Mouse (Mus musculus) kidney, adult 18-20 months (tissue): ENCODE measurements around the gene Abcc6.

Experiments
- DNase-seq: peaks from one replicate; pipeline ENCODE4 v3.0.0; 2021

The Abcc6 gene

GRCm38 (mm10) chr7:46030145-46030488 is at the start of gene Abcc6:
TSS of gene Abcc6 (minus strand) at chr7:46030302.
- DNase-seq = peak; percentile 76

- no peak for DNase-seq
These were observed 47.6 kb upstream of the Abcc6 start for GRCm38 (mm10) chr7:46077675-46078074.

- DNase-seq = no peak
These were observed 46.7 kb upstream of the Abcc6 start for GRCm38 (mm10) chr7:46076844-46077243.

- DNase-seq = no peak
These were observed 38.7 kb upstream of the Abcc6 start for GRCm38 (mm10) chr7:46068831-46069230.

GRCm38 (mm10) chr7:46063296-46063695 is 33.2 kb upstream of the Abcc6 start:
- DNase-seq = no peak

GRCm38 (mm10) chr7:46061614-46062013 is 31.5 kb upstream of the Abcc6 start:
- no peak for DNase-seq

- DNase-seq = no peak
These were observed 30.6 kb upstream of the Abcc6 start for GRCm38 (mm10) chr7:46060688-46061087.

GRCm38 (mm10) chr7:46058882-46059281 is 28.8 kb upstream of the Abcc6 start:
- no peak for DNase-seq

GRCm38 (mm10) chr7:46053566-46053965 is 23.5 kb upstream of the Abcc6 start:
- no peak for DNase-seq

- DNase-seq = no peak
These were observed 22.2 kb upstream of the Abcc6 start for GRCm38 (mm10) chr7:46052161-46052821.

GRCm38 (mm10) chr7:46049981-46050380 is 19.9 kb upstream of the Abcc6 start:
- DNase-seq = no peak

GRCm38 (mm10) chr7:46047873-46048562 is 17.9 kb upstream of the Abcc6 start:
- DNase-seq = no peak

GRCm38 (mm10) chr7:46045882-46046281 is 15.8 kb upstream of the Abcc6 start:
- DNase-seq = no peak

GRCm38 (mm10) chr7:46044106-46044505 is 14.0 kb upstream of the Abcc6 start:
- DNase-seq = no peak

- no peak for DNase-seq
These were observed 9.8 kb upstream of the Abcc6 start for GRCm38 (mm10) chr7:46039873-46040272.

- no peak for DNase-seq
These were observed 7.3 kb upstream of the Abcc6 start for GRCm38 (mm10) chr7:46037433-46037832.

GRCm38 (mm10) chr7:46035468-46035867 is 5.4 kb upstream of the Abcc6 start:
- DNase-seq = no peak

- no peak for DNase-seq
These were observed 4.9 kb upstream of the Abcc6 start for GRCm38 (mm10) chr7:46034991-46035390.

- DNase-seq = no peak
These were observed 3.8 kb upstream of the Abcc6 start for GRCm38 (mm10) chr7:46033870-46034337.

- peak; percentile 98 for DNase-seq
These were observed 3.2 kb upstream of the Abcc6 start, which contains the start of gene Nomo1 for GRCm38 (mm10) chr7:46033109-46033869. TSS of gene Nomo1 (plus strand) at chr7:46033698.

GRCm38 (mm10) chr7:46031075-46031474 is 973 bp upstream of the Abcc6 start:
- no peak for DNase-seq

- no peak for DNase-seq
These were observed 580 bp downstream of the Abcc6 start for GRCm38 (mm10) chr7:46029299-46030144.

GRCm38 (mm10) chr7:46028681-46029080 is 1.4 kb downstream of the Abcc6 start:
- no peak for DNase-seq
